Mouse (Mus musculus) stomach, embryonic 16.5 days (tissue): ENCODE results near the gene Olfr1336. TPM values are rescaled to one million over a fixed set of nuclear protein-coding genes. Genes with fewer than 3 reads are reported as not detected.

Experiments
- ATAC-seq: fragments of 200-750 bp; cut with Nextera tagmentation; 2 replicates; pipeline ENCODE4 v1.8.0; 2017; ENCODE audit warnings: moderate number of reproducible peaks, moderate TSS enrichment; ENCODE audit not compliant: insufficient read depth, low FRiP score
- H3K27ac ChIP-seq: fragments of 300-500 bp; sonication (generic); 2 replicates; pipeline ENCODE4 v1.5.1; 2014; ENCODE audit warnings: low read length
- H3K27me3 ChIP-seq: fragments of 300-500 bp; sonication (generic); 2 replicates; pipeline ENCODE4 v1.6.1; 2014; ENCODE audit warnings: low read length, control low read depth, mixed read lengths; ENCODE audit not compliant: control insufficient read depth, insufficient read depth
- H3K36me3 ChIP-seq: fragments of 300-500 bp; sonication (generic); 2 replicates; pipeline ENCODE4 v1.6.1; 2014; ENCODE audit warnings: low read length; ENCODE audit not compliant: control insufficient read depth, insufficient read depth
- H3K4me1 ChIP-seq: fragments of 300-500 bp; sonication (generic); 2 replicates; pipeline ENCODE4 v1.6.1; 2014; ENCODE audit warnings: low read length, control low read depth, mixed read lengths; ENCODE audit not compliant: control insufficient read depth, insufficient read depth
- H3K4me2 ChIP-seq: fragments of 300-500 bp; sonication (generic); 2 replicates; pipeline ENCODE4 v1.6.1; 2014; ENCODE audit warnings: low read depth, low read length, mixed read lengths
- H3K4me3 ChIP-seq: fragments of 300-500 bp; sonication (generic); replicated peaks from 2 replicates; pipeline ENCODE4 v1.5.1; 2014; ENCODE audit warnings: mild to moderate bottlenecking, low read length
- H3K9ac ChIP-seq: fragments of 300-500 bp; sonication (generic); 2 replicates; pipeline ENCODE4 v1.6.1; 2014; ENCODE audit warnings: low read length
- H3K9me3 ChIP-seq: fragments of 300-500 bp; sonication (generic); replicated peaks from 2 replicates; pipeline ENCODE4 v1.6.1; 2016; ENCODE audit warnings: low read length, control low read depth; ENCODE audit not compliant: control insufficient read depth
- WGBS: fragments of 180-500 bp; shearing (Covaris S2); extraction: QIAGEN DNeasy Blood & Tissue Kit; methylation state at CpG from one replicate; pipeline ENCODE4 v1.1.7; 2014; 5-methylcytosine and 5-hydroxymethylcytosine counted together
- polyA plus RNA-seq: library from polyadenylated mRNA; unstranded; fragments of >200 nt; fragmentation: Nextera tagmentation; extraction: Ambion mirVana; gene quantifications from 2 replicates; pipeline ENCODE4 v1.2.1, GENCODE M21; 2015

The Olfr1336 gene
- polyA plus RNA-seq = not detected in 2 replicates

DNA sequence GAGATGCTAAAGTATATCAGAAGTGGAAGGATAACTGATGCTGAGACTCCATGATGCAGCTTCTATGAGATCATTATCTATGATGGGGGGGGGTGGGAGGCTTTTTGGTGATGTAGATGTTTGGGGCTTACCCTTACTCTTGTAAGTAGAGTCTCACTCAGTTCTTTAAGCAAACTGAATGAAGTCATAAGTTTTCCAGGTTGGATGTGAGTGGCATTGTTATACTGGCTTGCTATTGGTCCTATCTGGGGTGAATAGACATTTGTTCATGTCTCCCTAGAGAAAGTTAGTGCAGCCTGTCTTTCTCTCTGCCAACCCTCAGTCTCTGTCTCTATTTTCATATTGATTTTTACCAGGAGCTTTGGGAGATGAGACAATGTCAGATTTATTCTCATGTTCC lies at the start of gene Olfr1336:
TSS of gene Olfr1336 (plus strand) at position 301 of the 400 bp plus-strand sequence.
- no peak within 1 kb of the TSS for H3K27ac ChIP-seq
- no peaks in the 10 kb centered on the region for H3K27me3 ChIP-seq
- H3K4me2 ChIP-seq = no peak within 1 kb of the TSS
- no peak for ATAC-seq
- H3K9ac ChIP-seq = no peak within 1 kb of the TSS
- no peak within 1 kb of the TSS for H3K4me3 ChIP-seq
- H3K36me3 ChIP-seq = no peaks in the 10 kb centered on the region
- no peaks in the 10 kb centered on the region for H3K9me3 ChIP-seq
- no peaks in the 10 kb centered on the region for H3K4me1 ChIP-seq

DNA sequence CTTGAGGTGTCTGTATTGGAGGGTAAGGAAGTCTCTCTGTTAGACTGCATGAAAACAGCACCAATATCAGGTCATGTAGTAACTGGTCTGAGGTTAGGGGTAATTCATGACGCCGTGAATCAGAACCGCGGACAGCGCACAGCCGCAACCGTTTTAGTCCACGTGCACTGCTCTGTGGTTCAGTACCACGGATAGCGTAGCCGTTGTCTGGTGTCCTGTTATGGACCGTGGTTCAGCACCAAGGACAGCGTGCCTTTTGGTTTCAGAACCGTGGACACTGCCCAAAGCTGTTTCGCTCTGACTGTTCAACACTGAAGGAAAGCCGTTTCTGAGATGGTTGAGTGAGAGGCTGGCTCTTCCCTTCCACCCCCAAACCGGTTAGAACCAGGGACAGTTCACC lies 45.9 kb upstream of the Olfr1336 start, which contains the start of gene Gm20715:
TSS of gene Gm20715 (plus strand) at position 235 of the 400 bp plus-strand sequence.
- H3K36me3 ChIP-seq = no peaks in the 10 kb centered on the region
- H3K27me3 ChIP-seq = no peaks in the 10 kb centered on the region
- H3K9ac ChIP-seq = no peak within 1 kb of the TSS
- H3K9me3 ChIP-seq = no peaks in the 10 kb centered on the region
- 0% methylated on average over 17 of the region's 17 CpGs for WGBS
- H3K27ac ChIP-seq = no peak within 1 kb of the TSS
- no peak within 1 kb of the TSS for H3K4me3 ChIP-seq
- peak; percentile 94 for ATAC-seq
- no peak within 1 kb of the TSS for H3K4me2 ChIP-seq
- no peaks in the 10 kb centered on the region for H3K4me1 ChIP-seq

DNA sequence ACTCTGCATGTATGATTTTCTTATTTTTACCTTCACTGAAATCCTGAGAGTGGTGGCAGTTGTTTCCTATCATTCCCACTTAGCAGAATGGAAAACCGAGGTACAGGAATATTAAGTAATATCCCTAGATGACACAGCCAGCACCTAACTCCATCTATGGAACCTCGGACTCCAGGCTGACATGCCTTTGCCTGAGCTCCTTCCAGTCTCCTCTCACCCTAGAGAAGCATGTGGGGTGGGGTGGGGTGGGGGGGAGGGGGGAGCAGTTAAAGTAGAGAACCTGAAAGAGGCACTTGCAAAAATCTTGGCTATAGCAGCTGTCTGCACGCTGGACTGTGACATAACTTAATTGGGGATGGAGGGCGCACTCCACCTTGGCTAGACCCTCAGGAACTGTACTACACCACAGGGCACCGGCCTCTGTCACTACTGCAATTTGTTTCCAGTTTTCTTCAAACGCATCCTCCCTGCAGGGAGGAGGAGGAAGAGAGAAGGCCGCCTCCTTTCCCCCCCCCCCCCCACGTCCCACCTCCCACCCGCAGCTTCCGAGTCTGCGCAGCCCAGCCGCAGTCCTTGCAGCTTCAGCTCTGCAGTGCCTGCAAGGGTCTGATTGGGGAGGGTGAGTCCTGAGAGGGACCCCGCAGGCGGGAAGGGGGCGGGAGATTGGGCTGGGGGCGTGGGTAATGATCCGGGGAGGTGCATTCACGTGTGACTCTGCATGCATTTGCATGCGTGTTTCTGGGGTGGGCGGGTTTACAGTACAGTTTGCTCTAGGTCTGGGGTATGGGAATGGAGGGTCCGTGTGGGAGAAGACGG lies 41.1 kb upstream of the Olfr1336 start:
- Histone ChIP-seq H3K27me3 (no peaks in the 10 kb centered on the region), H3K9ac (no peak overlapping the region), H3K4me1 (no peaks in the 10 kb centered on the region), H3K4me3 (no peak overlapping the region), H3K27ac (no peak overlapping the region), H3K36me3 (no peaks in the 10 kb centered on the region), H3K9me3 (no peaks in the 10 kb centered on the region), H3K4me2 (no peak overlapping the region)
- ATAC-seq = 0 out of 2 replicates have a peak, but pooled peaks have one; percentile 13
- WGBS = 5% methylated on average over 22 of the region's 22 CpGs

DNA sequence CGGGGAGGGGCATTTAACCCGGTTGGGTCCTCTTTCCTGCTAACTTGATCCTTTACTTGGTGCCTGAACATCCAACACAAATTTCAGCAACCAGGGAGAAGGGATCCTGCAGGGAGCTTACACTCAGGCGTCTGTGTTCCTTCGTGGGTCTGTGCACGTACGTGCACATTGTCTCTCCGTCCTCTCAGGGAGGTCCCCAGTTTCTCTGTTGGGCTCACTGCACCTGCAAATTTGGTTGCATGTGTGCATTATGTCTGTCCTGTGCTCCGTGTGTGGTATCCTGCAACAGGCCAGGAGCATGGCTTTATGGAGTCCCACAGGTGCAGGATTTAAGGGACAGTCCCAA lies 40.6 kb upstream of the Olfr1336 start:
- Histone ChIP-seq H3K27ac (no peak overlapping the region), H3K4me2 (no peak overlapping the region), H3K27me3 (no peaks in the 10 kb centered on the region), H3K4me1 (no peaks in the 10 kb centered on the region), H3K4me3 (no peak overlapping the region), H3K9me3 (no peaks in the 10 kb centered on the region), H3K36me3 (no peaks in the 10 kb centered on the region), H3K9ac (no peak overlapping the region)
- 24% methylated on average over 8 of the region's 8 CpGs for WGBS
- ATAC-seq = no peak

DNA sequence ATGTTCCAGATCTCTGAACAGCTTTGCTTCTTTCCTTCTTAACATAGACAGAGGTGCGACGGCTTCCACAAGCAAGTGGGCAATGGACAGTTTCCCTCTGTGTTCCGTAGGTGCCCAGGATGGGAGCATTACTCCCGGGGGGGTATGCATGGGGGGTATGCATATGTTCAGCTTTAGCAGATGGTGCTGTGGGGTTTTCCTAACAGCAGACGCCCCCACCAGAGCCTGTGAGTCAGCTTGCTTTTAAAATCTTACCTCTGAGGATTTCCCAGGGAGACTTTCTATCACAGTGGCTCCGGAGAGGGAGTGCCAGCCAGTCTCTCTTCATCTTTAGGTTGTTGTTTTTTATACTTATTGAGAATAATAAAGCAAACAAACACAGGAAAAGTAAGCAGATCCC lies 36.1 kb upstream of the Olfr1336 start:
- ATAC-seq = no peak
- Histone ChIP-seq H3K4me1 (no peaks in the 10 kb centered on the region), H3K9me3 (no peaks in the 10 kb centered on the region), H3K9ac (no peak overlapping the region), H3K36me3 (no peaks in the 10 kb centered on the region), H3K4me3 (no peak overlapping the region), H3K27ac (no peak overlapping the region), H3K4me2 (no peak overlapping the region), H3K27me3 (no peaks in the 10 kb centered on the region)
- WGBS = 74% methylated on average over 6 of the region's 6 CpGs

DNA sequence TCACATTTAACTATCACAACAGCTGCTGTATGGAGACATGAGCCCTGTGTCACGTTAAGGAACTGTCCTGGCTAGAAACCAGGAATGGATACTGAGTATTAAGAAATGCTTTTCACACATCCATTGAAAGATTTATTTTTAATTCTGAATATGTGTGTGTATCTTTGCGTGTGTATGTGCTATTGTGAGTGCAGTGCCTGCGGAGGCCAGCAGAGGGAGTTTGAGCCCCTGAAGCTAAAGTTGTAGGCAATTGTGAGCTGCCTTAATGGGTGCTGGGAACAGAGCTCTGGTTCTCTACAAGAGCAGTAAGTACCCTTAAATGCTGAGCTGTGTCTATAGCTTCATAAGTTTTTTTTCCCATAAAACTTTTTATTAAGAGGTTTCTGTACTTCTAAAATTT lies 26.6 kb upstream of the Olfr1336 start:
- H3K4me1 ChIP-seq = no peaks in the 10 kb centered on the region
- no peaks in the 10 kb centered on the region for H3K36me3 ChIP-seq
- H3K4me3 ChIP-seq = no peak overlapping the region
- ATAC-seq = no peak
- 88% methylated on average over 3 of the region's 3 CpGs for WGBS
- no peak overlapping the region for H3K4me2 ChIP-seq
- H3K9ac ChIP-seq = no peak overlapping the region
- H3K9me3 ChIP-seq = no peaks in the 10 kb centered on the region
- no peaks in the 10 kb centered on the region for H3K27me3 ChIP-seq
- H3K27ac ChIP-seq = no peak overlapping the region

DNA sequence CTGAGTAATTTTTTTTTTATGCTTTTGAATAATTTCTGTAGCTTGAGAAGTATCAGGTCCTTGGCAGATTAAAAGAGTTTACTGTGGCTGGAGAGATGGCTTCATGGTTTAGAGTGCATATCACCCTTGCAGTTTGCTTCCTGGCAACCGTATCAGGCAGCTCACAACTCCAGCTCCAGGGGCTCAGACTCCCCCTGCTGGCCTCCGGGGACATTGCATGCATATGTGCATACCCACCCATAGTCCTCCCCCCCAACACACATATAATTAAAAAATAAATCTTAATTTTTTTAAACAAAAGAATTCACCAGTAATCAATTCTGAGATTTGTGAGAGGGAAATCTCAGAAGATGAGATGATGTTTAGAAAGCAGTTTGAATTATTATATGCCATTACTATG lies 25.6 kb upstream of the Olfr1336 start:
- ATAC-seq = no peak
- Histone ChIP-seq H3K9me3 (no peaks in the 10 kb centered on the region), H3K36me3 (no peaks in the 10 kb centered on the region), H3K9ac (no peak overlapping the region), H3K4me3 (no peak overlapping the region), H3K4me2 (no peak overlapping the region), H3K4me1 (no peaks in the 10 kb centered on the region), H3K27me3 (no peaks in the 10 kb centered on the region), H3K27ac (no peak overlapping the region)
- 36% methylated on average over 2 of the region's 2 CpGs for WGBS

DNA sequence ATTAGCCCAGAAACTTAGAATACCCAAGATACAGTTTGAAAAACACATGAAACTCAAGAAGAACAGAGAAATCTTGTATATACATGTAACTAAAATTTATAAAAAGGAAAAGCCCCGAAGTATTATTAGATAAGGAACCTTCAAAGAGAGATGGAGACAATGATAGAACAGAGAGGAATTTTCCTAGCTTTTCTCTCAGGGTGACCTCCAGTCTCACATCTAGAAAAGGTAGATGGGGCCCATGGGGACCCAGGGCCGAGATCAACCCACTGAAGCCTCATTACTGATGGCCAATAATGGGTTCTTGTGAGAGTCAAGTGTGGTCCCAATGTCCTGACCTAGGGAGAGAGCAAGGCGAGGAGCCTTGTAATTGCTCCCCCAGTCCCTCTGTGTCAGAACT lies 17.6 kb upstream of the Olfr1336 start, which contains the start of gene Olfr1344:
TSS of gene Olfr1344 (plus strand) at position 301 of the 400 bp plus-strand sequence.
- no peak within 1 kb of the TSS for H3K4me2 ChIP-seq
- ATAC-seq = no peak
- H3K4me3 ChIP-seq = no peak within 1 kb of the TSS
- no peaks in the 10 kb centered on the region for H3K27me3 ChIP-seq
- no peak within 1 kb of the TSS for H3K9ac ChIP-seq
- no peaks in the 10 kb centered on the region for H3K36me3 ChIP-seq
- H3K9me3 ChIP-seq = no peaks in the 10 kb centered on the region
- no peak within 1 kb of the TSS for H3K27ac ChIP-seq
- H3K4me1 ChIP-seq = no peaks in the 10 kb centered on the region
- WGBS = 78% methylated on average over 3 of the region's 3 CpGs

DNA sequence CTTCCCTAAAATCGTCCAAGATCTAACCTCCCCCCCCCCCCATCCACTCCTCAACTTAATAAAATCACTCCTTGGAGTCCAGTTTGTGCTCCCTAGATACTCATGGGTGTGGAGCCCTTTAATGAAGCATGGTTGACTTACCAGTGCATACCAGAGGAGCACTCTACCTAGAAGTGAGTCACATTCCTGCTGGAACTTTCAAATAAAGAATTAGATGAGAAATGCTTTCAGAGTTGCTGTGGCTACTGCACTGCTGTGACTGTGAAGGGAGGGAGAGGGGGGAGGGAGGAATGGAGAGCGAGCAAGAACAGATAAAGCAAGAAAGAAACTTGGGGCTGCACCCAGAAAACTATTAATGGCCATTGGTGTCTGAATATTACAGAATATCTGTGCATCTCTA lies 14.8 kb upstream of the Olfr1336 start:
- Histone ChIP-seq H3K4me1 (no peaks in the 10 kb centered on the region), H3K9ac (no peak overlapping the region), H3K36me3 (no peaks in the 10 kb centered on the region), H3K4me3 (no peak overlapping the region), H3K27me3 (no peaks in the 10 kb centered on the region), H3K27ac (no peak overlapping the region), H3K9me3 (no peaks in the 10 kb centered on the region), H3K4me2 (no peak overlapping the region)
- no peak for ATAC-seq
- 71% methylated on average over 2 of the region's 2 CpGs for WGBS
